Mouse (Mus musculus) c-Kit-negative CD71-positive TER-119-positive erythroid progenitor cells, embryonic 14.5 days (primary cell): Measurements from ENCODE around the gene Cfap77.

Experiments
- DNase-seq: peaks from one replicate; pipeline ENCODE4 v3.0.0-alpha.2; 2013; ENCODE audit warnings: low read depth, low spot score

Gene Cfap77

DNA sequence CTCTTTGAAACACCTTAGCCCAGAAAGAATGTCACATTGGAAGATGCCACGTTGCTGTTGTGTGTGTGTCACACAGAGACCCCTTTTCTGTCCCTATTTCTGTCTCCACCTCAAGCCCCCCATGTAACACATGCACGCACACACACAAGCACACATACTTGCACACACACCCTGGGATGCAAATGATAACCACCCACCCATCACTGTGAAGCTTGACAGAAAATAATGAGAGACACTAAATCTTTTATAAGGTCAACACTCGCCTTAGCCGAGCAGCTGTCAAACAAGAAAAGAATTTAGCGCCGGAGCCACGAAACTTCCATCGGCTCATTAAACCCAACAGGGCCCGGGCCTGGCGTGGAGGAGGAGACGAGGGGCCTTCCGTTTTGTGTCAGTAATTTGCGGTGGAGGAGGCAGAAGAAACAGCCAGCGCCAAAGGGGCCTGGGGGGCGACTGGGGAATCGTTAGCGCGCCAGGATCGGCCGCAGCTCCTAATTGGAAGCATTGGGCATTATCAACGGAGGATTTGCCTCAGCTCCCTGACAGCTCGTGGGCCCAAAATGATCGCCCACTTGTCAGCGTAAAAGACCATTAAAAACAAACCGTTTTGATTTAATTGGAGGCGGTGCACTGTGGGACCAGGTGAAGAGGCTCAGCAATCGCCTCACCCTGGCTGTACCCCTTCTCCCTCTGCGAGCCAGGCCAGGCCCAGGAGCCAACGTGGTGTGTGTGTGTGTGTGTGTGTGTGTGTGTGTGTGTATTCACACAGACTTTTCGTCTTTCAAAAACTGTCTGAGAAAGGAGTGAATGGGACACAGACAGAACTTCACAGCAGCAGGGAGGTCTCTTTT, 111.0 kb downstream of the Cfap77 start:
- DNase-seq = no peak

- DNase-seq = no peak
Observed at GRCm38 (mm10) chr2:28938997-28939396, 115.9 kb downstream of the Cfap77 start.

DNA sequence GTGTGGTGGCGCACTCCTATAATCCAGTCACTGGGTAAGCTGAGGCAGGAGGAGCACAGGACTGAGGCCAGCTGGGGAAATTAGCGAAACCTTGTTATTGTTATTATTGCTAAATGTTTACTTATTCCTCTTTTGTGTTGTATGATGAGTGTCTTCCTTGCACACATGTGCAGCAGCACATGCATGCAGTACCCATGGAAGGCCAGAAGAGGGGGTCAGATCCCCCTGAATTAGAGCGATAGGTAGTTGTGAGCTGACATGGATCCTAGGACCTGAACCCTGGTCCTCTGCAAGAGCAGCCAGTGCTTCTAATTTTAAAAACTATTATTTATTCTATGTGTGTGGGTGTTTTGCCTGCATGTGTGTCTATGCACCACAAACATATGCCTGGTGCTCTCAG, 124.3 kb downstream of the Cfap77 start:
- DNase-seq = no peak

DNA sequence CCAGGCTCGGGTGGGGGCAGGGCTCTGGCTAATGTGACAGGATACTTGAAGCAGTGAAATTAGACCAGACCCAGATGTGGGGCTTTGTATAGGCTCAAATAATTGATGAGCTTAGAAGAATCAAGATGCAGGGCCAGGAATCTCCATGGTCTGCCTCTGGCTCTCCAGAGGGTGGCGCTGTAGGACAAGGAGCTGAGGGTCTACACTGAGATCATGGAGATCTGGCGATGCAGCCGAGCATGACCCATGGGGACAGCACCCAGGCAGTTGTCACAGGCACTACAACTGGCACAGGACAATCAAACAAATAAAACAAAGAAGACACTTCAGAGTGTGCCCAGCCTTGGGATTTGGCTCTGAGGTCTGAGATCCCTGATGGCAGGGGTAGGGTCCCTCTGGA, 131.0 kb downstream of the Cfap77 start:
- no peak for DNase-seq

DNA sequence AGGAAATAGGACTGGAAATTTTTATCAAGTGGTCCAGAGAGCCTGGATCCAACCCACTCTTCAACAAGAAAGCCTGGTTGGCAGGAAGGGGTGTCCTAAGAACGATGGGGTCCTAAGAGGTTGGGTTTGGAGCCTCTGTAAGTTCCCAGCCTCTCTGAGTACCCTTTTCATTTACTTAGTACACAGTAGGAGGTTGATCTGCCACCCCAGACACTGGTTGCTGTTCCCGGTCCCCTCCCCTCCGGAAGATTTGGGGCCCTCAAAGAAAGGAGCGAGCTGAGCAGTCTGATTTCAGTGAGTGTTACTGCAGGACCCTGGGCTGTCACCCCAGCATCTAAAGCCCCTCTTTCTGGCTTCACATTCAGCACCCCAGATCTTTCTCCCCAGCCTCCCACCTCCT, 135.9 kb downstream of the Cfap77 start:
- no peak for DNase-seq

GRCm38 (mm10) chr2:28917518-28918361, 137.1 kb downstream of the Cfap77 start:
- DNase-seq = no peak

DNA sequence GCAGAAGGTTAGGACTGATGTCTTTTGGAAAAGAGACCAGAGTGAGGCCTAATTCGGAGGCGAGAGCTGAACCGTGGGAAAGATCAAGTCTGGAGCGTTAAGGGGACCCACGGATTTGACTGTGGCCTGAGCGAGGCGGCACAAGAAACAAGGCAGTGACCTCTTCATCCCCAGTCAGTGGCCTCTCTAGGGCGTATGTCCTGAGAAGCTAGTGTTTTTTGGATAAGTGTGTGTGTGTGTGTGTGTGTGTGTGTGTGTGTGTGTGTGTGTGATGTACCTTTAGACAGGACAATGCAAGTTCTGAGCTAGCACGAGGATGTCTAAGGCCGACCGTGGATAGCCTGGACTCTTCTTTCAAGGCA, 137.7 kb downstream of the Cfap77 start:
- DNase-seq = no peak

GRCm38 (mm10) chr2:28916513-28916865, 138.4 kb downstream of the Cfap77 start, which contains the start of gene Barhl1:
Gene Barhl1 (minus strand): TSS chr2:28916668.
- DNase-seq = no peak

DNA sequence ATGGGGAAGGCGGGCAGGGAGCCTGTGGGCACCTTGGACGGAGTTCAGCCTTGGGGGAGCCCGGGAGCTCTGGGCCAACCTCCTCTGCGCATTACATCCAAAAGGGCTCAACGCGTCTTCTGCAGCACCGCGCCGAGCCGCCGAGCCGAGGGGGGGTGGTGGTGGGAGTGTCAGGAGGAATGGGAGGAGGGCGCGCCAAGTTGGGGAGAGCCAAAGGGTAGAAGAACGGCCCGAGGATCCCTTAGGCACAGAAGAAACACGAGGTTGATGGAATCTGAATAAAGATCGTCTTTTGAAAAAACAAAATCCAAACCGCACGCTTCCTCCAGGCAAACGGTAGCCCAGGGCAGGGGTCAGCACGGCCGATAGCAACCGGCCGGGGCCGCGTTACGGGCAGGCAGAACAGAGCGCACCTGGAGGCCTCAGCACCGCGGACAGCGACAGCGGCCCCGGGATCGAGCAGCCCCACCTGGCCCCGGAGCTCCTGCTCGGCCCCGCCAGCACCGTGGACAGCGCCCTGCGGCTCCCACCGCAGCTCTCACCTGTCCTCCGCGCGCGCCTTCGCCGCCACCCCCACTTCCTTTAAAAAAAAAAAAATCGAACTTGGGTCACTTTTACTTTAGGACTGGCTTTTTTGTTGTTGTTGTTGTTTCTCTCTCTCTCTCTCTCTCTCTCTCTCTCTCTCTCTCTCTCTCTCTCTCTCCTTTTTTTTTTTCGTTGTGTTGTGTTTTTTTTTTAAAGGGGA, 138.9 kb downstream of the Cfap77 start:
- no peak for DNase-seq

DNA sequence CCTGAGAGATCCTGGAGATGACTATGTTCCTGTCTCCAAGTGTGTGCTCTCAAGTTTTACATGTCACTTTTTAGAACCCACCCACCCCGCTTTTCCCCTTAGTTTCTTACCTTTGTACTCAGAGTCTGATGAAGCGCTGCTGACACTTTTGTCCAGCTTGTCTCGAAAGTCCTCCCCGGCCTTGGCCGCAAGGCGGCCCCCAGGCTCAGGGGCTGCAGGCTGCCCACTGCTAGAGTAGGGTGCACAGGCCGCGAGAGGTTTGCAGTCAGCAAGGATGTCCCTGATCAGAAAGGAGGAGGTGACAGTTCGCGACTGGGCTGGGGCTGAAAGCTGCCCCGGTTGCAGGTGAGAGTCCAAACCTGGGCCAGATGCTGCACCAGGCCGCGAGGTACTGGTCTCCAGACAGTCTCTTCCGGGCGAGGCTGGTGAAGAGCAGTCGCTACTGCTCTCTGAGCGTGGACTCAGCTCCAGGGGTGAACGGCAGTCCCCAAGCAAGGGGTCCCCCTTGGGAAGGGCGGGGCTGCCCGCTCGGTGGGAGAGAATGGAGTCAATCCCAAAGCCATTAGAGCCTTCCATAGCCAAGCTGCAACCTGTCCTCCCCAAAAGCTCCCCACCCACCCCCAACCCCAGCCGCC, 139.6 kb downstream of the Cfap77 start:
- DNase-seq = no peak

DNA sequence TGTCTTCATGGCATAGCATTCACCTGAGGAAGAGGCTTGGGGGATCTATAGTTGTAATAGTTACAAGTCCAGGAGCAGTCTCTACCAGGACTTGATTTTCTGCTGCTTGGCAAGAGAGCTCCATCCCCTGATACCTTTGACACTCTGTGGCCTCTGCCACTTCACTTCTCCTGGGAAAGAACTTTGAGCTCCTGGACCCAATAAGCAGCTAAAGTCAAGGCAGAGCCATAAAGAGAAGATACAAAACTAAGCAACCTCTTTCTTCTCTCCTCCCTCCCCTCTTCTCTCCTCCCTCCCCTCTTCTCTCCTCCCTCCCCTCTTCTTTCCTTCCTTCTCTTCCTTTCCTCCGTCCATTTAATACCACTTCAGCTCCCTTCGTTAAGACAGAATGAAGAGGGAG, 140.7 kb downstream of the Cfap77 start:
- no peak for DNase-seq

GRCm38 (mm10) chr2:28912961-28913360, 141.9 kb downstream of the Cfap77 start:
- DNase-seq = no peak

DNA sequence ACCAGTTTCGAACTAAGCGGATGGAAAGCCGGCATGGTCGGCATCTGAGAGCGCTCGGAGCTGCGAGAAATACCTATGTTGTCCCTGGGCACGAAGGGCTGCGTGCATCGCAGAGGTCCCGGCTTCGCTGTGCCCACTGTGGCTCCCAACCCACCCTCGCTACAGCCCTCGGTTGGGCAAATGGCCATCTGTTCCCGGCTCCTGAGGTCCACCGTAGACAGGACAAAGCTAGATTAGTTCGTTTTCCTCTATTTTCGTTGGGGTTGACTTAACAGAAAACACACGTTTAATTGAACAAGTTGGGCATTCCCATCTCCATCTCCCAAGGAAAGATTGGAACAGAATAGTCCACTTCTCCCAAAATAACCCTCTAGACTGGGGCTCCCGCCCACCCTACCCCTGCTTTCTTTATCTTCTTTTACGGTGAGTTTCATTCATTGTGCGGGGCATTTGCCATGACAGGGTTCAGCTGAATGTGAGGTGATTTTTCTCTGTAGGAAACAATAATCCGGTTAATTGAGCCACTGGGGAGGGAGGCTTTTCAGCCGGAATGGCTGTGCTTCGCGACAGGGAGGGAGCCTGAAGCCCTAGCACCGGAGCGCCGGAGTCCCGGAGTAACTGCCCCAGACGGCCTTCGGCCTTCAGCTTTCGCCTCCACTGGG, 142.7 kb downstream of the Cfap77 start:
- no peak for DNase-seq

DNA sequence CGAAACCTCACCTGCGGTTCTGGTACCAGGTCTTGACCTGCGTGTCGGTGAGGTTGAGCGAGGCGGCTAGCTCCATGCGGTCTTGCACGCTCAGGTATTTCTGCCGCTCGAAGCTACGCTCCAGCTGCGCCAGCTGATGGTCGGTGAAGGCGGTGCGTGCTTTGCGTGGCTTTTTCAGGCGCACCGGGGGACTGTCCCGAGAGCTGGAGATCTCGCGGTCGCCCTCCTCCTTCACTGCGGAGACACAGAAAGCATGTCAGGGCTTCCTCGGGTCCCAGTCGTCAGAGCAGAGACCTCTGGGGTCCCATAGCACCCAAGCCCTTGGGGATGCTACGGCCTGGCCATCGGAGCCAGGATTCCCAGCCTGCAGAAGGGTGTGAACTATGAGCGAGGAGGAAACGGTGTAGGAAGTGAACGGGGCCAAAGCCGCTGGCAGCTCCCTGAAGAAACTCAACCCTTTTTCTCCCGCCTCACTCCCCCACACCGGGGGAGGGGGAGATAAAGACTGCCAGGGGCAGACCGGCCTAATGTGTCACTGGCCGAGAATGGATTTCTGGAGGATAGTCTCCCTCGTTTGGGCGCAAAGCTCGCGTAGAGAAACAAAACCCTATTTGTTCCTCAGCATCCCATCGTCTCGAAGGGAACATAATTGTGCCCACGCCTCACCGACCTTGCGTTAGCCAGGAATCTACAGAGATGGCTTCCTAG, 143.4 kb downstream of the Cfap77 start:
- no peak for DNase-seq

- no peak for DNase-seq
Observed at GRCm38 (mm10) chr2:28910877-28911276, 144.0 kb downstream of the Cfap77 start.

DNA sequence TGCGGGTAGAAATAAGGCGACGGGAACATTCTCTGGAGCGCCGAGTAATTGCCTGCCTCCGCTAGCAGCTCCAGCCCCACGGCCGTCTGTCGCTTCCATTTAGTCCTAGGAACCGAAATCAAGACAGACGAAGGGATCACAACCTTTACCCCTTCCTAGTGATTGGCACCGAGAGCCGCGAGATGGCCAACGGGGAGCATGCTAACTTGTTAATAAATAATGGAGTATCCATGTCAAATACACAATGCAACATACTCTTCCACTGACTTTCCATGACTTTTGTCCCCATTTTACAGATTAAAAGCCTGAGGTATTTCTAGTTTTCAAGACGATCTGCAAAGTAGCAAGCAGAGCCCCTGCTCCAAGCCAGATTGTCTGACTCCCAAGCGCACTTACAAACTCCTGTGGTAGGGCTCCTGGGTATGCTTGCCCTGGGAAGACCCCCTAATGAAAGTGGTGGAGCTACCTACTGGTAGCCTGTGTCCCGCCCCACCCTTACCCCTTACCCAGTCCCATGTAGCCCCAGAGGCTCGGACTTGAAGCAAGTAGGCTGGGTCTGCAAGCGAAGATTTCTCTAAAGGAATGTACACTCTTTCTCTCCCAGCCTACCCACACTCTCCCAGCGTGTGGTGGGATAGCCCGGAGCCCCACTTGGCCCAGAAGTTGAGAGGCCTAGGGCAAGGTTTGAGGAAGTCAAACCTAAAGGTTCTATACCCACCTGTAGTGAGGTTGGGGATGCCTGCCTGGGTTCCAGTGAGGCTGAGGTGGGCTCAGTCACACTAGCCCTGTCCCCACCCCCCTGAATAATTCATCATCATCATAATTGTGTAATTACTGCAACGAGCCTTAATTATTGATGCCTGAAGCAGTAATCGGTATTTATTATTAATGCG, 144.8 kb downstream of the Cfap77 start:
- DNase-seq = no peak

- DNase-seq = no peak
Observed at GRCm38 (mm10) chr2:28909186-28909817, 145.6 kb downstream of the Cfap77 start.

DNA sequence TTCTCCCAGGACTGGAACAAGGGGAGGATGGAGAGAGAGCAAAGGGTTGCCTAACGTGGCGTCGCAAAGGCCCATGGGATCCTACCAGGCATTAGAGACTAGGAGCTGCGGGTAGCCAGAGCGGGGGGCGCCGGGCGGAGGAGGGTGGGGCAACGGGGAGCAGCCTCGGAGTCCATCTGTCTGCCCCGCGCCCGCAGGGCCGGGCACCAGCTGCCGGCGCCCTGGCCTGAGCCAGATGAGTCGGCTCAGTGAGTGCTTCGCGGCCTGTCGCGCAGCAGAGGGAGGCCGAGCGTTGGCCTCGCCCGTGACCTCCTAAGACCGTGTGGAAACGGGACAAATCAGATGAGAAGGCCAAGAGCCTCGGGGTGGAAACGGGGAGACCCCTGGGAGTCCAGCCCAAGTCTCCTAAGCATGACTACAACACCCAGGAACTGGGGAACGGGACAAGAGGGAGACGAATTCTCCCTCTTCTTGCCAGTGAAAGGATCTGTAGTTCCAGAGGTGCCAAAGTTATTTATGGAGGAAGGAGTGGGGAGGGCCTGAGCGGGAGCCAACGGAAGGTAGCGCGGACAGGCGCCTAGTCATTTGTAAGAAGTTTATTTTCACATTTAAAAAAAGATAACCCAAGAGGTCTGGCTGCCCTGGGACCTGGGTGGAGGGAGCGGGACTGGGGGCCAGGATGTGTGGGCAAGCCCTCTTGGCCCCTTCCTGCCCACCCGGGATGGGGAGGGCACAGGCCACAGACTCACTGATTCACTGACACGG, 146.3 kb downstream of the Cfap77 start:
- DNase-seq = no peak
